Mouse (Mus musculus) heart, adult 2 months (tissue): ENCODE measurements around the gene Rpl31.

Experiments used
- CTCF ChIP-seq: fragments of 200-600 bp; IDR thresholded peaks from 2 replicates; pipeline ENCODE4 v1.8.1; 2022; ENCODE audit warnings: antibody characterized with exemption, mild to moderate bottlenecking, moderate library complexity
- POLR2A ChIP-seq: fragments of 200-500 bp; IDR thresholded peaks from 2 replicates; pipeline ENCODE4 v1.6.1; 2011; ENCODE audit warnings: mild to moderate bottlenecking, low read depth, low read length, control low read depth; ENCODE audit not compliant: insufficient read depth

- TF ChIP-seq POLR2A (no peak), CTCF (peak; percentile 86)
These were observed 27.0 kb upstream of the Rpl31 start for GRCm38 (mm10) chr1:39340647-39341046.
